Mouse (Mus musculus) small intestine, adult 2 months (tissue): Measurements from ENCODE around the gene Sftpa1.

Source experiments
- CTCF ChIP-seq: fragments of 200-500 bp; IDR thresholded peaks from 2 replicates; pipeline ENCODE4 v1.5.1; 2012; ENCODE audit warnings: low read depth, mild to moderate bottlenecking, control low read depth, inconsistent platforms, low read length, moderate library complexity, mixed read lengths; ENCODE audit not compliant: insufficient replicate concordance, insufficient read length; ENCODE audit errors: extremely low read depth
- POLR2A ChIP-seq: fragments of 200-500 bp; IDR thresholded peaks from 2 replicates; pipeline ENCODE4 v1.6.1; 2012; ENCODE audit warnings: low read depth, mild to moderate bottlenecking, control low read depth, inconsistent platforms, low read length, moderate library complexity

GRCm38 (mm10) chr14:41162663-41163062, 31.1 kb downstream of the Sftpa1 start:
- TF ChIP-seq CTCF (peak; percentile 25; the same call in 1 of the 2 replicates), POLR2A (no peak)
